Mouse (Mus musculus): Measurements from ENCODE around the gene Tmem214. TPM values are rescaled to one million over a fixed set of nuclear protein-coding genes. Genes with fewer than 3 reads are reported as not detected.

Gene Tmem214
- total and polyA plus RNA-seq, 2 experiments from 2014 or later, result 64.6 to 78.3 TPM

GRCm38 (mm10) chr5:30913060-30913841, 45.4 kb downstream of the Tmem214 start, which contains the start of gene Emilin1:
Gene Emilin1 (plus strand): TSS chr5:30913402.
- WGBS, result 28% methylated on average over 13 of the region's 13 CpGs
- no peak within 1 kb of the TSS for H3K9ac ChIP-seq (replicated peaks; ENCODE audit: low read length, poor library complexity, severe bottlenecking)
- H3K4me1 ChIP-seq (ENCODE audit: insufficient read depth, low read length), result peaks cover 5% of the 10 kb centered on the region
- DNase-seq (ENCODE audit: low spot score) (peak; percentile 41), ATAC-seq (ENCODE audit: low FRiP score) (no peak)
- H3K36me3 ChIP-seq (ENCODE audit: insufficient read depth, low read length), result no peaks in the 10 kb centered on the region
- 0 out of 2 replicates have a peak within 1 kb of the TSS, but pooled peaks have one; percentile 6 for H3K27ac ChIP-seq (ENCODE audit: low read depth, low read length)
- no peak within 1 kb of the TSS; the same call in 1 of the 2 replicates for H3K4me3 ChIP-seq (ENCODE audit: low read depth, low read length)
- no peak for TF ChIP-seq CTCF (IDR thresholded peaks at IDR 0.05)
- H3K27me3 ChIP-seq (ENCODE audit: insufficient read depth, low read length), result no peaks in the 10 kb centered on the region
- no peaks in the 10 kb centered on the region for H3K9me3 ChIP-seq (ENCODE audit: low read length)
- peak within 1 kb of the TSS; percentile 18; the same call in 1 of the 2 replicates for H3K4me2 ChIP-seq (ENCODE audit: low read depth, low read length, poor library complexity, severe bottlenecking)

GRCm38 (mm10) chr5:30914101-30914635, 46.4 kb downstream of the Tmem214 start:
- Histone ChIP-seq H3K4me3 (ENCODE audit: low read depth, low read length) (no peak overlapping the region; the same call in 1 of the 2 replicates), H3K9ac (replicated peaks; ENCODE audit: low read length, poor library complexity, severe bottlenecking) (no peak overlapping the region), H3K4me2 (ENCODE audit: low read depth, low read length, poor library complexity, severe bottlenecking) (peak overlapping the region; percentile 18; the same call in 1 of the 2 replicates), H3K4me1 (ENCODE audit: insufficient read depth, low read length) (peaks cover 3% of the 10 kb centered on the region; the same call in 1 of the 2 replicates), H3K27ac (ENCODE audit: low read depth, low read length) (no peak overlapping the region), H3K27me3 (ENCODE audit: insufficient read depth, low read length) (no peaks in the 10 kb centered on the region), H3K36me3 (ENCODE audit: insufficient read depth, low read length) (no peaks in the 10 kb centered on the region), H3K9me3 (ENCODE audit: low read length) (no peaks in the 10 kb centered on the region)
- WGBS, result 80% methylated on average over 7 of the region's 7 CpGs
- ATAC-seq (ENCODE audit: low FRiP score), result no peak
- no peak for TF ChIP-seq CTCF (IDR thresholded peaks at IDR 0.05)
- DNase-seq (ENCODE audit: low spot score), result no peak

- Histone ChIP-seq H3K27me3 (ENCODE audit: insufficient read depth, low read length) (no peaks in the 10 kb centered on the region), H3K36me3 (ENCODE audit: insufficient read depth, low read length) (no peaks in the 10 kb centered on the region), H3K9me3 (ENCODE audit: low read length) (no peaks in the 10 kb centered on the region), H3K9ac (replicated peaks; ENCODE audit: low read length, poor library complexity, severe bottlenecking) (no peak overlapping the region), H3K4me2 (ENCODE audit: low read depth, low read length, poor library complexity, severe bottlenecking) (no peak overlapping the region), H3K27ac (ENCODE audit: low read depth, low read length) (0 out of 2 replicates have a peak overlapping the region, but pooled peaks have one; percentile 12), H3K4me3 (ENCODE audit: low read depth, low read length) (no peak overlapping the region), H3K4me1 (ENCODE audit: insufficient read depth, low read length) (peaks cover 3% of the 10 kb centered on the region; the same call in 1 of the 2 replicates)
- WGBS, result 83% methylated on average over 6 of the region's 6 CpGs
- no peak for ATAC-seq (ENCODE audit: low FRiP score)
- DNase-seq (ENCODE audit: low spot score), result no peak
- no peak for TF ChIP-seq CTCF (IDR thresholded peaks at IDR 0.05)
These were observed 47.0 kb downstream of the Tmem214 start for GRCm38 (mm10) chr5:30914849-30915248.

GRCm38 (mm10) chr5:30915456-30915855, 47.6 kb downstream of the Tmem214 start:
- no peak overlapping the region for H3K4me3 ChIP-seq (ENCODE audit: low read depth, low read length)
- peaks cover 3% of the 10 kb centered on the region; the same call in 1 of the 2 replicates for H3K4me1 ChIP-seq (ENCODE audit: insufficient read depth, low read length)
- H3K27ac ChIP-seq (ENCODE audit: low read depth, low read length), result 0 out of 2 replicates have a peak overlapping the region, but pooled peaks have one; percentile 12
- 64% methylated on average over 9 of the region's 9 CpGs for WGBS
- no peak for TF ChIP-seq CTCF (IDR thresholded peaks at IDR 0.05)
- DNase-seq (ENCODE audit: low spot score), result no peak
- no peaks in the 10 kb centered on the region for H3K36me3 ChIP-seq (ENCODE audit: insufficient read depth, low read length)
- no peaks in the 10 kb centered on the region for H3K9me3 ChIP-seq (ENCODE audit: low read length)
- no peaks in the 10 kb centered on the region for H3K27me3 ChIP-seq (ENCODE audit: insufficient read depth, low read length)
- peak; percentile 22; the same call in 1 of the 2 replicates for ATAC-seq (ENCODE audit: low FRiP score)
- H3K9ac ChIP-seq (replicated peaks; ENCODE audit: low read length, poor library complexity, severe bottlenecking), result no peak overlapping the region
- 0 out of 2 replicates have a peak overlapping the region, but pooled peaks have one; percentile 24 for H3K4me2 ChIP-seq (ENCODE audit: low read depth, low read length, poor library complexity, severe bottlenecking)

- Histone ChIP-seq H3K27me3 (ENCODE audit: insufficient read depth, low read length) (no peaks in the 10 kb centered on the region), H3K4me1 (ENCODE audit: insufficient read depth, low read length) (peaks cover 3% of the 10 kb centered on the region; the same call in 1 of the 2 replicates), H3K9ac (replicated peaks; ENCODE audit: low read length, poor library complexity, severe bottlenecking) (no peak overlapping the region), H3K27ac (ENCODE audit: low read depth, low read length) (no peak overlapping the region; the same call in 1 of the 2 replicates), H3K4me3 (ENCODE audit: low read depth, low read length) (no peak overlapping the region), H3K9me3 (ENCODE audit: low read length) (no peaks in the 10 kb centered on the region), H3K36me3 (ENCODE audit: insufficient read depth, low read length) (no peaks in the 10 kb centered on the region), H3K4me2 (ENCODE audit: low read depth, low read length, poor library complexity, severe bottlenecking) (peak overlapping the region; percentile 24)
- ATAC-seq (ENCODE audit: low FRiP score), result peak; percentile 79
- peak; percentile 98 for DNase-seq (ENCODE audit: low spot score)
- peak; percentile 85 for TF ChIP-seq CTCF (IDR thresholded peaks at IDR 0.05)
- WGBS, result 3% methylated on average over 7 of the region's 7 CpGs
These were observed 48.2 kb downstream of the Tmem214 start for GRCm38 (mm10) chr5:30915974-30916433.

Data from midbrain, postnatal 0 days (tissue).